Mouse (Mus musculus) heart, postnatal 25 days (tissue): ENCODE data around the gene Dido1. TPM values are rescaled to one million over a fixed set of nuclear protein-coding genes. Genes with fewer than 3 reads are reported as not detected.
"Not testable (repeated sequence)": the region's sequence is repeated elsewhere in the genome, so short reads cannot be mapped to it uniquely, and the experiment has no call there.

Experiments used
- DNase-seq: peaks from one replicate; pipeline ENCODE4 v3.0.0; 2022; ENCODE audit warnings: low spot score
- intact Hi-C: fragments of 180-260 bp; cut with DNase I; formaldehyde crosslinking; loops from one replicate; pipeline ENCODE4 v1.15.1; 2025
- total RNA-seq, 2 experiments: library from RNA; stranded (reverse); gene quantifications; 2 replicates each; pipeline ENCODE4 v1.2.3; 2021

Dido1 gene
- total RNA-seq, 2 experiments from 2014 or later: 27.2 to 31.4 TPM

GRCm38 (mm10) chr2:180725414-180725778, 15.6 kb upstream of the Dido1 start:
- no peak for DNase-seq
- intact Hi-C loops: no loop called here

GRCm38 (mm10) chr2:180724585-180725413, 15.0 kb upstream of the Dido1 start, which contains the start of gene Slc17a9:
Slc17a9 (plus strand) TSS chr2:180725263.
- intact Hi-C loops: no loop called here

GRCm38 (mm10) chr2:180723865-180724264, 14.1 kb upstream of the Dido1 start:
- intact Hi-C loops: no loop called here
- no peak for DNase-seq

More at GRCm38 (mm10) chr2:180724585-180725413, 15.0 kb upstream of the Dido1 start, which contains the start of gene Slc17a9:
- DNase-seq: peak; percentile 49

GRCm38 (mm10) chr2:180722748-180723147, 12.9 kb upstream of the Dido1 start:
- DNase-seq, intact Hi-C loops: not testable (repeated sequence)

- no peak for DNase-seq
- intact Hi-C loops: loop anchor here (5.0 to 10.0 kb wide), 2 partner anchors 35 to 1123 kb away; partner anchors contain the start of gene Pcmtd2
Observed at GRCm38 (mm10) chr2:180712037-180712689, 2.4 kb upstream of the Dido1 start.

GRCm38 (mm10) chr2:180711527-180711926, 1.7 kb upstream of the Dido1 start:
- no peak for DNase-seq
- intact Hi-C loops: loop anchor here (5.0 to 10.0 kb wide), 2 partner anchors 34 to 1123 kb away; partner anchors contain the start of gene Pcmtd2

- intact Hi-C loops: loop anchor here (5.0 to 10.0 kb wide), 2 partner anchors 33 to 1124 kb away; partner anchors contain the start of gene Pcmtd2
- DNase-seq: no peak
Observed at GRCm38 (mm10) chr2:180710276-180711155, 717 bp upstream of the Dido1 start.

GRCm38 (mm10) chr2:180709023-180709922, 526 bp downstream of the Dido1 start:
- no peak for DNase-seq
- intact Hi-C loops: loop anchor here (10.0 kb wide), 1 partner anchor 444 kb away; no protein-coding TSS in a partner anchor

GRCm38 (mm10) chr2:180705975-180706374, 3.8 kb downstream of the Dido1 start:
- DNase-seq: no peak

GRCm38 (mm10) chr2:180705066-180705465, 4.7 kb downstream of the Dido1 start:
- intact Hi-C loops: loop anchor here (10.0 kb wide), 1 partner anchor 440 kb away; no protein-coding TSS in a partner anchor

More at GRCm38 (mm10) chr2:180705975-180706374, 3.8 kb downstream of the Dido1 start:
- intact Hi-C loops: loop anchor here (10.0 kb wide), 1 partner anchor 441 kb away; no protein-coding TSS in a partner anchor

GRCm38 (mm10) chr2:180704591-180704990, 5.2 kb downstream of the Dido1 start:
- DNase-seq: peak; percentile 48
- intact Hi-C loops: loop anchor here (10.0 kb wide), 1 partner anchor 440 kb away; no protein-coding TSS in a partner anchor

More at GRCm38 (mm10) chr2:180705066-180705465, 4.7 kb downstream of the Dido1 start:
- DNase-seq: no peak

- no peak for DNase-seq
- intact Hi-C loops: loop anchor here (10.0 kb wide), 1 partner anchor 439 kb away; no protein-coding TSS in a partner anchor
Observed at GRCm38 (mm10) chr2:180703645-180704359, 6.0 kb downstream of the Dido1 start.

GRCm38 (mm10) chr2:180703175-180703574, 6.6 kb downstream of the Dido1 start:
- intact Hi-C loops: loop anchor here (10.0 kb wide), 1 partner anchor 438 kb away; no protein-coding TSS in a partner anchor
- no peak for DNase-seq

GRCm38 (mm10) chr2:180702701-180703149, 7.1 kb downstream of the Dido1 start:
- intact Hi-C loops: loop anchor here (10.0 kb wide), 1 partner anchor 438 kb away; no protein-coding TSS in a partner anchor
- no peak for DNase-seq

GRCm38 (mm10) chr2:180701767-180702621, 7.8 kb downstream of the Dido1 start:
- intact Hi-C loops: loop anchor here (2.0 to 10.0 kb wide), 2 partner anchors 23 to 437 kb away; no protein-coding TSS in a partner anchor
- DNase-seq: peak; percentile 83

GRCm38 (mm10) chr2:180701053-180701766, 8.6 kb downstream of the Dido1 start:
- DNase-seq: no peak
- intact Hi-C loops: loop anchor here (2.0 to 10.0 kb wide), 2 partner anchors 22 to 436 kb away; no protein-coding TSS in a partner anchor
